In genomic region chr6:143114556-143114955, GRCm38 (mm10) we compare ENCODE assay signal across 9 mouse cellular contexts. TPM values are rescaled to one million over a fixed set of nuclear protein-coding genes. Genes with fewer than 3 reads are reported as not detected.
DNase-seq lines count a peak whose midpoint lies in the region; ATAC-seq lines count a peak whose summit lies in the region.
"Had no signal": no experiment of that assay in that cellular context is flagged by ENCODE, and none has a peak within 500 bp of the region (broad histone marks: within the 10 kb centered on the region; RNA-seq: fewer than 3 reads in every experiment).

No protein-coding gene starts in this region.

- peak; percentile 90 for ATAC-seq in monocyte, adult 5-6 weeks (replicated peaks; ENCODE audit: insufficient number of reproducible peaks, low FRiP score, low TSS enrichment, poor library complexity, severe bottlenecking)

- H3K36me3 ChIP-seq in heart, embryonic 10.5 days, result no peaks in the 10 kb centered on the region
- H3K36me3 ChIP-seq: neural tube, embryonic 12.5 days had no signal

- H3K27me3 ChIP-seq in heart, embryonic 10.5 days (ENCODE audit: insufficient read depth, poor library complexity, severe bottlenecking), result 0 out of 2 replicates have a peak, but pooled peaks cover 5% of the 10 kb centered on the region
- H3K27me3 ChIP-seq: neural tube, embryonic 12.5 days had no signal

- no peak overlapping the region for H3K4me3 ChIP-seq in heart, embryonic 10.5 days
- H3K4me3 ChIP-seq: neural tube, embryonic 12.5 days had no signal

- peaks cover 8% of the 10 kb centered on the region; the same call in 1 of the 2 replicates for H3K4me1 ChIP-seq in heart, embryonic 10.5 days
- H3K4me1 ChIP-seq: neural tube, embryonic 12.5 days had no signal

- peak overlapping the region; percentile 47; the same call in 1 of the 2 replicates for H3K27ac ChIP-seq in heart, embryonic 10.5 days
- H3K27ac ChIP-seq: neural tube, embryonic 12.5 days had no signal

- peak; percentile 88 for DNase-seq in CD4-positive, CD25-positive, alpha-beta regulatory T cell, adult 2 months (ENCODE audit: low read depth, low spot score)
- DNase-seq in MEL-GATA-1-ER (ENCODE audit: extremely low read depth, low read depth), result peak; percentile 94
- DNase-seq in heart, embryonic 10.5 days (ENCODE audit: low spot score), result no peak
- DNase-seq in kidney, postnatal 36 days, result peak; percentile 59 to 70
- DNase-seq in cerebellum, adult 11 months, result no peak
- no peak for DNase-seq in cerebellum, postnatal 25 days
- no peak for DNase-seq in frontal cortex, adult 2 months (ENCODE audit: extremely low spot score in 1 of 2, low spot score in 1 of 2)

- no peaks in the 10 kb centered on the region for H3K9me3 ChIP-seq in heart, embryonic 10.5 days
- H3K9me3 ChIP-seq: neural tube, embryonic 12.5 days had no signal

- 15% methylated on average over 2 of the region's 2 CpGs for WGBS in heart, embryonic 10.5 days

RNA-seq across cellular contexts. Expression of gene C2cd5, which starts 14.6 kb away (rescaled TPM):
- polyA plus RNA-seq in heart, embryonic 10.5 days (2016; fragmentation: Nextera tagmentation; extraction: Ambion mirVana), result 27.3 and 28.5 TPM in 2 replicates
- total RNA-seq in monocyte, adult 5-6 weeks (2017), result 27.2 to 49.6 TPM (median 31.8 TPM) in 3 replicates
- 95.3 and 98.9 TPM in 2 replicates for polyA plus RNA-seq in frontal cortex, adult 2 months (2012; rRNA removed)

RNA-seq across cellular contexts. Expression of gene Etnk1, which starts 52.5 kb away (rescaled TPM):
- polyA plus RNA-seq in heart, embryonic 10.5 days (2016; fragmentation: Nextera tagmentation; extraction: Ambion mirVana), result 16.2 and 18.1 TPM in 2 replicates
- total RNA-seq in monocyte, adult 5-6 weeks (2017), result 56.9 to 89.0 TPM (median 61.3 TPM) in 3 replicates
- 174 and 184 TPM in 2 replicates for polyA plus RNA-seq in frontal cortex, adult 2 months (2012; rRNA removed)

Comparison
In these comparisons a context has a peak if more than half of its experiments do, and no peak if none do; other contexts are left out.
1. DNase-seq: peak in CD4-positive, CD25-positive, alpha-beta regulatory T cell, adult 2 months (single experiment), MEL-GATA-1-ER (single experiment) and kidney, postnatal 36 days (2 of 2); none in heart, embryonic 10.5 days (single experiment), cerebellum, adult 11 months (single experiment), cerebellum, postnatal 25 days (0 of 2) and frontal cortex, adult 2 months (0 of 2).